Mouse (Mus musculus) gastrocnemius, postnatal 4 days (tissue): ENCODE results near the gene Msrb1. TPM values are rescaled to one million over a fixed set of nuclear protein-coding genes. Genes with fewer than 3 reads are reported as not detected.
A peak's percentile ranks its signal among the peaks of the same experiment; 100 is the strongest.
"Not testable (repeated sequence)": the region's sequence is repeated elsewhere in the genome, so short reads cannot be mapped to it uniquely, and the experiment has no call there.

ENCODE experiments used
- DNase-seq, 2 experiments: peaks; one replicate each; pipeline ENCODE4 v3.0.0; 2021 to 2022; ENCODE audit warnings: low spot score in 2 of 2, mixed read lengths in 2 of 2
- total RNA-seq, 2 experiments: library from RNA; stranded (reverse); gene quantifications; 2 replicates each; pipeline ENCODE4 v1.2.3; 2021

The Msrb1 gene
- total RNA-seq, 2 experiments from 2014 or later, result 91.8 to 101 TPM

GRCm38 (mm10) chr17:24718938-24719337, 17.5 kb upstream of the Msrb1 start:
- not testable (repeated sequence) for DNase-seq

GRCm38 (mm10) chr17:24719494-24720222, 16.8 kb upstream of the Msrb1 start:
- DNase-seq, result peak; percentile 93 to 98

GRCm38 (mm10) chr17:24720616-24721015, 15.8 kb upstream of the Msrb1 start:
- DNase-seq, result not testable (repeated sequence)

DNA sequence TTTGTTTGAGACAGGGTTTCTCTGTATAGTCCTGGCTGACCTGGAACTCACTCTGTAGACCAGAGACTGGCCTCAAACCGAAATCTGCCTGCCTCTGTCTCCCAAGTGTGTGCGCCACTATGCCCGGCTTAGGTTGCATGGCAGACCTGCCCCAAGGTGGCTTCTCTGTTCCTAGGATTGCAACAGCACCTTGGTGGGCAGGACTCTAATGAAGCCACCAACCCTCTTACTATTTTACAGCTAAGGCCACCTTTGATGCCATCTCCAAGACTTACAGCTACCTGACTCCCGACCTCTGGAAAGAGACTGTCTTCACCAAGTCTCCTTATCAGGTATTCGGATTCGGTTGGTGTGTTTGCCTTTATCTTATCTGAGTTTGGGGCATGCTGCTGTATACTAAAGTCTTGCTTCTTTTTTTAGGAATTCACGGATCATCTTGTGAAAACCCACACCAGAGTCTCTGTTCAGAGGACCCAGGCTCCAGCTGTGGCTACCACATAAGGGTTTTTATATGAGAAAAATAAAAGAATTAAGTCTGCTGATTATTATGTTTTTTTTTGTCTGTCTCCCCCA, 15.0 kb upstream of the Msrb1 start:
- DNase-seq, result not testable (repeated sequence)

DNA sequence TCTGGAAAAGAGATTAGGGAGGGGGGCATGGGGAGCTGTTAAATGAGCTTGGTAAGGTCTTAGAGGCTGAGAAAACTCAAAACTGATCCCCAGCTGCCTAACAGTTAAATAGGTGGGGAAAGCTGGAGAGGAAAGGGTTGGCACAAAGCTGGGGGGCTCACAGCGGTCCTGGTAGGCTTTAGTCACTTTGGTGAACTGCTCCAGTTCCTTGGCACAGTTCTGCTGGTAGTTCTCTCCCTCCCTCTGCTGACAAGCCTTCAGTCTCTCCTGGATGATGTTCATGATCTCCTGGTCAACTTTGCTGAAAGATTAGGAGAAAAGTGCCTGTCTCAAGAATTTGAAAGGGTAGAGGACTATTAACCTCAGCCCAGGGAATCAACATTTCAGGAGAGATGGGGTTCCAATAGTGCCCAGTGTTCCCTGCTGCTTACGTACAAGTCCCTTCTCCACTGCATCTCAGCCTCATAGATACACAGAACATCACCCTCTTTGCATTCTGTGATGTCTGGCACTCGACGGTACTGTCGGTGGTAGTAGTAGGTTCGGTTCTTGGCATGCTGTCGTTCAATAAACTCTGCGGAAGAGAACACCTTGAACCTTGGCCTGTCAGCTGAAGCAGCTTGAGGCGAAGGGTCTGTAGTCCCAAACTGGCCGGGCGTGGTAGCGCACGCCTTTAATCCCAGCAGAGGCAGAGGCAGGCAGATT, 14.1 kb upstream of the Msrb1 start:
- no peak for DNase-seq

DNA sequence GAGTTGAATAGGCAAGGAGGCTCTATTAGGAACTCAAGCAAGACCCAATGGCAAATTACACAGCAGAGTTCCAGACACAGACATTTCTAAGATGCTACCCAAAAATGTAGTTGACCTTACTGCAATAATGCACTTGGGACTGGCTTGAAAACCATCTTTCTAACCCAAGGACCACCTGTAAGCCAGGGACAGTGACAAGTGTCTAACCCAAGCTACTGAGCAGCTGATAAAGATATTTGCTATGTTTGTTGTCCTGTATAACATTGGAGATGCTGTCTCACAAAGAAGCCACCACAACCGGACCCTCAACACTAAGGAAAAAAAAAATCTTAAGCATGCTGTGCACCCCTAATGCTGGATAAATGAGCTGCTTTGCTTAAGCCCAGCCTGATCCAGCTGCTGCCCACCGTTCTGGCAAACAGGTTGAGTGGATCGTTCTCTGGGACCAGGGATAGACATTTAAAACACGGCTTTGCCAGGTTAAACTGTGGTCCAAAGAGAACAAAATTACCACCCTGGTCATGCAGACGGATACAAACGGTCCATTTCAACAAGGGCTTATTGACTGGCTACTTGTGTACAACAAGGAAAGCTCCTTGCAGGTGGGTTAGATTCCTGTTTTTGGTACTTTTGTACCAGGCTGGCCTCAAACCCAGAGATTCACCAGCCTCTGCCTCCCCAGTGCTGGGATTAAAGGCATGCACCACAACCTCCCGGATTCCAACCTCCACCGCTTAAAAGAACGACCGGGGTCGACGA, 13.1 kb upstream of the Msrb1 start:
- no peak for DNase-seq

GRCm38 (mm10) chr17:24723881-24724180, 12.6 kb upstream of the Msrb1 start:
- DNase-seq, result no peak

DNA sequence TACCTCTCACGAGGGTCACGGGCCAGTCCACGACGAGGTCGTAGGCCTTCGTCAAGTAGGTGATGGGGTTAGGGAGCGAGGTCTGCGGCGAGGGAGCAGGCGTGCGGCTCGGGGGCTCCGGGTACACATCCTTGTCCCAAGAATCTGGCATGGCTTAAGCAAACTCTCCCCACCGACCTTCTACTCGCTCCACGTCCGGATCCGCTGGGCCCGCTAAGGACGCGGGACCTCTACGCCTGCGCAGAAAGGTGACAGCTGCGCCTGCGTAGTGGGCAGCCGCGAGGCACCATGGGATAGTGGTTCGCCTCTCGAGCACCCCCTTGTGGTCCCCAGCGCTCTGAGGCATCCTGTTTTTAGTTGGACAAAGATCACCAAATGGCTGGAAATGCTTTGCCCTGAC, 12.3 kb upstream of the Msrb1 start, which contains the start of gene Ndufb10:
TSS of gene Ndufb10 (minus strand) at position 295 of the 400 bp plus-strand sequence.
- peak; percentile 98 for DNase-seq

DNA sequence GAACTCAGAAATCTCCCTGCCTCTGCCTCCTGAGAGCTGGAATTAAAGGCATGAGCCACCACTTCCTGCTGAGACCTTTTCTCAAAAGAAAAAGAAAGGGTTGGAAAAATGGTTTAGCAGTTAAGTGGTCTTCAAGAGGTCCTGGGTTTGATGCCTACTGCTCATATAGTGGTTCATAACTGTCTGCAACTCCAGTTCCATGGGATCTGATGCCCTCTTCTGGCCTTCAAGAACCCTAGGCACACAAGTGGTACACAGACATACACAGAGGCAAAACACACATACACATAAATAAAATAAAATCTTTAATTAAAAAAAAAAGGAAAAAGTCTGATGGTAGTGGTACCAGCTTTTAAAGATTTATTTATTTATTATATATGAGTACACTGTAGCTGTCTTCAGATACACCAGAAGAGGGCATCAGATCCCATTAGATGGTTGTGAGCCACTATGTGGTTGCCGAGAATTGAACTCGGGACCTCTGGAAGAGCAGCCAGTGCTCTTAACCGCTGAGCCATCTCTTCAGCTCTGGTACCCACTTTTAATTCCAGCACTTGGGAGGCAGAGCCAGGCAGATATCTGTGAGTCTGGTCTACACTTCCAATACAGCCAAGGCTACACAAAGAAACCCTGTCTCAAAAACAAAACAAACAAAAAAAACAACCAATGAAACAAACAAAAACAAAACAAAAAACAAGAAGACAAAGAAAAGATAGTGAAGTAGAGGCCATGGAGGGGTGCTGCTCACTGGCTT, 10.6 kb upstream of the Msrb1 start:
- no peak for DNase-seq

DNA sequence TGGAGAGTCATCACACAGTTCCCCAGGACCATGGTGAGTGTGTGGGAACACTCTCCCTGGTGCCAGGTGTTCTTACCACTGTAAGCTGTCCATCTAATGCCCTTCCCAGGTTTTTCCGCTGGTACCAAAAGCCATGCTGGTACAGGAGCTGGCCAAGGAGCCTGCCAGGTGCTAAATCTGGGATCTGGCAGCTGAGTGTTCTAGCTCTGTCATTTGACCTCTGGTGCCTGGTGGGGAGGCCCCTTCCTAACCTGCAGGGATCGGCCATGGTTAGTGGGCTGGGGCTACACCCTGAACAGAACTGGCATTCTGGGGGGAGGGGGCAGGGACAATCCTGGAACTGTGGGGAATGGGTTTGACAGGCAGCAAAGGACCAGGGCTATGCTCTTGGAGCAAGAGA, 8.8 kb upstream of the Msrb1 start, which contains the start of gene Rpl3l:
TSS of gene Rpl3l (plus strand) at position 203 of the 400 bp plus-strand sequence.
- no peak for DNase-seq

GRCm38 (mm10) chr17:24728184-24728583, 8.3 kb upstream of the Msrb1 start:
- no peak for DNase-seq

- no peak for DNase-seq
Observed at GRCm38 (mm10) chr17:24729067-24729466, 7.4 kb upstream of the Msrb1 start.

DNA sequence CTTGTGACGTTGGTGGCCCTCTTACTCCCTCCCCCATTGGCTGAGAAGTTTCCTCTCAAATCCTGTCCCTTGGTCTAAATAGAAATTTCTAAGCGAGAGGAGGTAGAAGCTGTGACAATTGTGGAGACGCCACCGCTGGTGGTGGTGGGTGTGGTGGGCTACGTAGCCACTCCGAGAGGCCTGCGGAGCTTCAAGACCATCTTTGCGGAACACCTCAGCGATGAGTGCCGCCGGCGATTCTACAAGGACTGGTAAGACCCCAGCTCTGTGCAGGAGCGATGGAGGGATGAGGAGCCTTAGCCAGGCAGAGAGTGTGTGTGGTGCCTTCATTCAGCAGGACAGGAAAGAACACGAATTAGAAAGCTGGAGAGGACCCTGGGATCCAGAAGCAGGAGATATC, 5.7 kb upstream of the Msrb1 start:
- DNase-seq, result no peak

- DNase-seq, result no peak
Observed at GRCm38 (mm10) chr17:24732233-24732935, 4.1 kb upstream of the Msrb1 start.

DNA sequence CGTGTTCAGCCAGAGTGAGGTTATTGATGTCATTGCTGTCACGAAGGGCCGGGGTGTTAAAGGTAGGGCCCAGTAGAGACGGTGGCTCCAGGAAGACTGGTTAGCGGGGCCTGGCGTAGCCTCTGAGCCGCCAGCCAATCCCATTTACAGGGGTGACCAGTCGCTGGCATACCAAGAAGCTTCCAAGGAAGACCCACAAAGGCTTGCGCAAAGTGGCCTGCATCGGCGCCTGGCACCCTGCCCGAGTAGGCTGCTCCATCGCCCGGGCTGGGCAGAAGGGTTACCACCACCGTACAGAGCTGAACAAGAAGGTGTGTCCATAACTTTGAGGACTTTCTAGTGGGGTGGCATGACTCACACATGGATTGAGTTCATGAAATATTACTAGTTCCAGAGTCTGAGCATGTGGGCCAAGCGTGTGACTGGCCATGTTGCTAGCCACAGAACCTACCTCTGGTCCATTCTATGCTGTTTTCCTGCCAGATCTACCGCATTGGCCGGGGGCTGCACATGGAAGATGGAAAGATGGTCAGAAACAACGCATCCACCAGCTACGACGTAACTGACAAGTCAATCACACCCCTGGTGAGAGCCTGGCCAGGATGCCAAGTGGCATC, 2.9 kb upstream of the Msrb1 start:
- no peak for DNase-seq

GRCm38 (mm10) chr17:24734513-24734912, 1.9 kb upstream of the Msrb1 start:
- DNase-seq, result no peak

GRCm38 (mm10) chr17:24735446-24735845, 996 bp upstream of the Msrb1 start:
- no peak for DNase-seq

GRCm38 (mm10) chr17:24737135-24737810, 831 bp downstream of the Msrb1 start:
- DNase-seq, result no peak

DNA sequence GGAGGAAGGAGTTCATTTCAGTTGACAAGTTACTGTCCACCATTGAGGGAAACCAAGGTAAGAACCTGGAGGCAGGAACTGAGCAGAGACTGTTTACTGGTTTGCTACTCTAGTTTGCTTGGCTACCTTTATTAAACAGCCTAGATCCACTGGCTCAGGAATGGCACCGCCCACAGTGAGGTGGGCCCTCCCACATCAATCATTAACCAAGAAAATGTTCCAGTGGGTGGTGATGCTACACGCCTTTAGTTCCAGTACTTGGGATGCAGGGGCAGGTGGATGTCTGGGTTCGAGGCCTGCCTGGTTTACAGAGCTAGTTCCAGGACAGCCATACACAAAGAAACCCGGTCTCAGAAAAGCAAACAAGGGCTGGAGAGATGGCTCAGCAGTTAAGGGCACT, 1.8 kb downstream of the Msrb1 start:
- DNase-seq, result no peak
